Mouse (Mus musculus): Measurements from ENCODE around the gene Glt28d2. TPM values are rescaled to one million over a fixed set of nuclear protein-coding genes. Genes with fewer than 3 reads are reported as not detected.
A peak's percentile ranks its signal among the peaks of the same experiment; 100 is the strongest.
"Not testable (repeated sequence)": the region's sequence is repeated elsewhere in the genome, so short reads cannot be mapped to it uniquely, and the experiment has no call there.

Glt28d2 gene
- 0.09 and 0.12 TPM in 2 replicates for polyA plus RNA-seq (2016; fragmentation: Nextera tagmentation; extraction: Ambion mirVana)

DNA sequence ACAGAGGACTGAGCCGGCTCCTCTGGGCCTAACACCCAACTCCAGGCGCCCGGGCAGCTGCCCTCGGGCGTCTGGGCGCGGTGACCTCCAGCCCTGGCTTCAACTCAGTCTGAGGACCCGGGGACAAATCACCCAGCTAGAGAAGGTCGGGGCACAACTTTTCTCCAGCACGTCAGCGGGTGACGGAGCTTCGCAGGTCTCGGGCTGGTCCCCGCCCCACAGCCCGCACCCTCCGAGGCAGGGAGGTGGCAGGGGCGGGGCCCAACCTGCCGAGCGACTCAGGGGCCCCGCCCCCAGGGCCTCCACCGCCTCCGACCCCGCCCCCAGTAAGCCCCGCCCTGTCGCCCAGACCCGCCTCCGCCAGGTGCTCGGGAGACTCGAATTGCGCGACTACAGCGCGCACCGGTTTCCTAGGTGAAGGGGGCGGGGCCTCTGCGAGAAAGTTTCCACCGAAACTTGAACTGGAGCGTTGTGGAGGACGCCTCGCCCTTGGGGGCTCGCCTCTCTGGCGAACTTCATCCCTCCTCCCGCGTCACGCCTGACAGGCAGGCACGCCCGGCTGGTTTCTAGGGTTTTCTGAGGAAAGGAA lies at the start of gene Glt28d2, which contains the start of gene Gm37240:
TSS of gene Glt28d2 (minus strand) at position 278 of the 589 bp plus-strand sequence.
TSS of gene Gm37240 (minus strand) at position 280 of the 589 bp plus-strand sequence.
- Histone ChIP-seq H3K27ac (replicated peaks) (no peak within 1 kb of the TSS), H3K9ac (replicated peaks) (peak within 1 kb of the TSS; percentile 32; the same call in 1 of the 2 replicates), H3K4me2 (replicated peaks) (peak within 1 kb of the TSS; percentile 98), H3K27me3 (peaks cover 41% of the 10 kb centered on the region), H3K4me1 (peaks cover 18% of the 10 kb centered on the region), H3K4me3 (peak within 1 kb of the TSS; percentile 54), H3K36me3 (no peaks in the 10 kb centered on the region), H3K9me3 (no peaks in the 10 kb centered on the region)
- 1% methylated on average over 40 of the region's 48 CpGs for WGBS
- ATAC-seq (ENCODE audit: low FRiP score, low read depth) = peak; percentile 85

GRCm38 (mm10) chr3:85933586-85933985 lies 46.3 kb upstream of the Glt28d2 start:
- Histone ChIP-seq H3K9me3 (no peaks in the 10 kb centered on the region), H3K4me2 (replicated peaks) (no peak overlapping the region), H3K27me3 (no peaks in the 10 kb centered on the region), H3K4me3 (no peak overlapping the region), H3K27ac (replicated peaks) (no peak overlapping the region), H3K36me3 (no peaks in the 10 kb centered on the region), H3K4me1 (no peaks in the 10 kb centered on the region), H3K9ac (replicated peaks) (no peak overlapping the region)
- ATAC-seq (ENCODE audit: low FRiP score, low read depth) = no peak
- 92% methylated on average over 5 of the region's 5 CpGs for WGBS

- 84% methylated on average over 6 of the region's 6 CpGs for WGBS
- no peak for ATAC-seq (ENCODE audit: low FRiP score, low read depth)
Observed at GRCm38 (mm10) chr3:85931859-85932258, 44.5 kb upstream of the Glt28d2 start.

DNA sequence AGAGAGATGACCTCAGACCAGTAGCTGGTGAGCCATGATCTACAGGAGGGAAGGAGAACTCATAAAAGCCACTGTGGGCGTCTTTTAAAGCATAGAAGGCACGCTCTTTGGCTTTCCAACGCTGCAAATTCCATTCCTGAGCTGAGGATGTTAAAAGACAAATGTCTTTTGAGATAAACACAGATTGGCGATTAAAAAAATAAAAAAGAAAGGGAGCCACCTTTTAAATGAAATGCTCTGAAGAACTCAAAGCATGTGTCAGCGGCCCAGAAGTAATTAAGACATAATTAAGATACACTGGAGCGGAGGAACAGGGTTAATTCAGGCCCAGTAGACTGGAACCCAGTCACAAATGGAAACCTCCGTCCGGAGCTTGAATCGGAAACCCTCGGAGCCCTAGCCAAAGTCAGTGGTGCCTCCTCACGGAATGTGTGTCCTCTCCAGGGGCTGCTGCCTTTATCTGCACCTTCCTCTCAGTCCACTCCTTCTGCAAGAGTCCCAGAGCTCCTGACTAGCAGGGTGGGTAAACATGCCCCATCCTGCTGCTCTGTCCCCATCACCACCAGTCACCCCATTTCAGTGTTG lies 43.4 kb upstream of the Glt28d2 start:
- no peaks in the 10 kb centered on the region for H3K36me3 ChIP-seq
- 39% methylated on average over 11 of the region's 11 CpGs for WGBS
- no peak for ATAC-seq (ENCODE audit: low FRiP score, low read depth)
- no peak overlapping the region for H3K27ac ChIP-seq (replicated peaks)
- H3K4me3 ChIP-seq = no peak overlapping the region
- no peaks in the 10 kb centered on the region for H3K9me3 ChIP-seq
- no peak overlapping the region for H3K4me2 ChIP-seq (replicated peaks)
- no peaks in the 10 kb centered on the region for H3K4me1 ChIP-seq
- no peak overlapping the region for H3K9ac ChIP-seq (replicated peaks)
- H3K27me3 ChIP-seq = no peaks in the 10 kb centered on the region

More at GRCm38 (mm10) chr3:85931859-85932258, 44.5 kb upstream of the Glt28d2 start:
- Histone ChIP-seq H3K9ac (replicated peaks) (no peak overlapping the region), H3K27me3 (no peaks in the 10 kb centered on the region), H3K36me3 (no peaks in the 10 kb centered on the region), H3K4me3 (no peak overlapping the region), H3K4me1 (no peaks in the 10 kb centered on the region), H3K9me3 (no peaks in the 10 kb centered on the region), H3K4me2 (replicated peaks) (no peak overlapping the region), H3K27ac (replicated peaks) (no peak overlapping the region)

GRCm38 (mm10) chr3:85929711-85930110 lies 42.4 kb upstream of the Glt28d2 start:
- ATAC-seq (ENCODE audit: low FRiP score, low read depth) = no peak
- no peaks in the 10 kb centered on the region for H3K36me3 ChIP-seq
- WGBS = 80% methylated on average over 5 of the region's 5 CpGs

DNA sequence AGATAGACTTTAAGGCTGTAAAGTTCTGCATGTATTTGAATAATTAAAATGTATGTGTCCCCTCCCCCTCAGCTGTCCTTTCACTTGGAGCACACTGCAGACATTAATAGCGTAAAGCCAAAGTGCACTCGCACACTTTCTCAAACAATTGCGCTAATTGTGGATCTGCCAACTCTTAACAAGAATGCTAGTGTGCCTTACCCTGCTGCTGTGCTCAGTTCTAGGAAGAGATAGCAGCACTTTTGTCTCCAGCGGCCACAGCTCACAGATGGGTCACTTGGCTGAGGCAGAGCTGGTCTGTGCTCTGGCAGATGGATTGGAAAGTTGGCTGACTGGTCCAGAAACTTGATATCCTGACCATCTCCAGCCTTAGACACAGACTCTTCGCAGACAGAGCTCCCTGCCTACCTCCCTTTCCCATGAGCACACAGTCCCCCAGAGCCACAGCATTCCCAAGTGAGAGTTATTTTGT lies 40.9 kb upstream of the Glt28d2 start:
- H3K4me3 ChIP-seq = no peak overlapping the region
- no peak overlapping the region for H3K27ac ChIP-seq (replicated peaks)
- no peaks in the 10 kb centered on the region for H3K36me3 ChIP-seq
- no peak overlapping the region for H3K9ac ChIP-seq (replicated peaks)
- WGBS = 89% methylated on average over 5 of the region's 5 CpGs
- ATAC-seq (ENCODE audit: low FRiP score, low read depth) = no peak
- no peaks in the 10 kb centered on the region for H3K9me3 ChIP-seq
- no peak overlapping the region for H3K4me2 ChIP-seq (replicated peaks)
- H3K27me3 ChIP-seq = no peaks in the 10 kb centered on the region
- H3K4me1 ChIP-seq = no peaks in the 10 kb centered on the region

More at GRCm38 (mm10) chr3:85929711-85930110, 42.4 kb upstream of the Glt28d2 start:
- H3K27ac ChIP-seq (replicated peaks) = no peak overlapping the region
- no peak overlapping the region for H3K9ac ChIP-seq (replicated peaks)
- no peak overlapping the region for H3K4me3 ChIP-seq
- H3K4me1 ChIP-seq = no peaks in the 10 kb centered on the region
- no peak overlapping the region for H3K4me2 ChIP-seq (replicated peaks)
- no peaks in the 10 kb centered on the region for H3K9me3 ChIP-seq
- no peaks in the 10 kb centered on the region for H3K27me3 ChIP-seq

GRCm38 (mm10) chr3:85927296-85927695 lies 40.0 kb upstream of the Glt28d2 start:
- 77% methylated on average over 9 of the region's 9 CpGs for WGBS
- Histone ChIP-seq H3K4me2 (replicated peaks) (no peak overlapping the region), H3K36me3 (no peaks in the 10 kb centered on the region), H3K27ac (replicated peaks) (no peak overlapping the region), H3K4me1 (no peaks in the 10 kb centered on the region), H3K9ac (replicated peaks) (no peak overlapping the region), H3K4me3 (no peak overlapping the region), H3K9me3 (no peaks in the 10 kb centered on the region), H3K27me3 (no peaks in the 10 kb centered on the region)
- no peak for ATAC-seq (ENCODE audit: low FRiP score, low read depth)

GRCm38 (mm10) chr3:85923954-85924945 lies 36.9 kb upstream of the Glt28d2 start:
- Histone ChIP-seq H3K4me3 (no peak overlapping the region), H3K9me3 (no peaks in the 10 kb centered on the region), H3K27me3 (no peaks in the 10 kb centered on the region), H3K9ac (replicated peaks) (no peak overlapping the region), H3K36me3 (no peaks in the 10 kb centered on the region), H3K27ac (replicated peaks) (no peak overlapping the region), H3K4me2 (replicated peaks) (0 out of 2 replicates have a peak overlapping the region, but pooled peaks have one; percentile 11), H3K4me1 (no peaks in the 10 kb centered on the region)
- no peak for ATAC-seq (ENCODE audit: low FRiP score, low read depth)
- 47% methylated on average over 18 of the region's 18 CpGs for whole genome bisulfite sequencing

DNA sequence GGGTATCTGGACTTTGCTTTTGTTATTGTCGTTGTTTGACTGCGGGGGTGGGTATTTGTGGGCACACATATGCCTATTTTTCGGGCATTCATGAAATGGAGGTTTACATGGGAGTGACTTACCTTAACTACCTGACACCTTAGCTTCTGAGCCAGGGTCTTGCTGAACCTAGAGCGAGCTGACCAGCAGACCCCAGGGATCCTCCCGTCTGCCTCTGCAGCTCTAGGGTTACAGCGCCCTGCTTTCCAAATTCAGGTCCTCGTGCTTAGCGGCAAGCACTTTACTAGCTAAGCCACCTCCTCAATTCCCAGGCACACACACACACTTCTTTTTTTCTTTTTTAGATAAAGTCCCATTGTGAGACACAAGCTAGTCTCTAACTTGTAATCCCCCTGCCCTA lies 36.0 kb upstream of the Glt28d2 start:
- no peaks in the 10 kb centered on the region for H3K36me3 ChIP-seq
- no peaks in the 10 kb centered on the region for H3K4me1 ChIP-seq
- H3K4me2 ChIP-seq (replicated peaks) = no peak overlapping the region
- no peaks in the 10 kb centered on the region for H3K27me3 ChIP-seq
- ATAC-seq (ENCODE audit: low FRiP score, low read depth) = no peak
- H3K27ac ChIP-seq (replicated peaks) = no peak overlapping the region
- no peak overlapping the region for H3K4me3 ChIP-seq
- WGBS = 66% methylated on average over 8 of the region's 8 CpGs
- no peaks in the 10 kb centered on the region for H3K9me3 ChIP-seq
- H3K9ac ChIP-seq (replicated peaks) = no peak overlapping the region

DNA sequence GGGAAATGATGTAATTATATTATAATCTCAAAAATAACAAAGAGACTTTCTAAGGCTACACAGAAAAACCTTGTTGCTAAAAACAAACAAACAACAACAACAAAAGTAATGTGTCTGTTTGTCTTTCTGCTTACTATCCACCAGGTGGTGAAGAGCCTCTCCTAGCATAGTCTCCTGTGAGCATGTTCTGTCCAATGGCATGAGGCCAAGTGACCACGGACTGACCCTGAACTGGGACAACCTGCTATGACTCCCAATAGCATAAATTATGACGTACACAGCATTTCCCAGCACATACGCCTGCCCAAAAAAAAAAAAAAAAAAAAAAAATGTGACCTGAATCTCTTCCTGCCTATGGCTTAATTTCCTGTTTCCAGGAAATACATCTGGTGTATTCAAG lies 35.0 kb upstream of the Glt28d2 start:
- no peak overlapping the region for H3K9ac ChIP-seq (replicated peaks)
- no peaks in the 10 kb centered on the region for H3K27me3 ChIP-seq
- ATAC-seq (ENCODE audit: low FRiP score, low read depth) = no peak
- WGBS = 78% methylated on average over 3 of the region's 3 CpGs
- no peaks in the 10 kb centered on the region for H3K4me1 ChIP-seq
- H3K4me3 ChIP-seq = no peak overlapping the region
- H3K36me3 ChIP-seq = no peaks in the 10 kb centered on the region
- H3K9me3 ChIP-seq = no peaks in the 10 kb centered on the region
- H3K27ac ChIP-seq (replicated peaks) = no peak overlapping the region
- no peak overlapping the region for H3K4me2 ChIP-seq (replicated peaks)

GRCm38 (mm10) chr3:85920671-85921070 lies 33.4 kb upstream of the Glt28d2 start:
- 85% methylated on average over 2 of the region's 2 CpGs for WGBS
- H3K9me3 ChIP-seq; H3K9ac ChIP-seq (replicated peaks); H3K4me2 ChIP-seq (replicated peaks); H3K27ac ChIP-seq (replicated peaks); H3K4me3 ChIP-seq; H3K27me3 ChIP-seq; ATAC-seq (ENCODE audit: low FRiP score, low read depth); H3K4me1 ChIP-seq; H3K36me3 ChIP-seq: not testable (repeated sequence)

- no peak overlapping the region for H3K4me2 ChIP-seq (replicated peaks)
- H3K36me3 ChIP-seq = no peaks in the 10 kb centered on the region
- WGBS = 18% methylated on average over 4 of the region's 4 CpGs
- H3K27me3 ChIP-seq = no peaks in the 10 kb centered on the region
- H3K9me3 ChIP-seq = no peaks in the 10 kb centered on the region
- no peaks in the 10 kb centered on the region for H3K4me1 ChIP-seq
- no peak for ATAC-seq (ENCODE audit: low FRiP score, low read depth)
- H3K9ac ChIP-seq (replicated peaks) = no peak overlapping the region
- no peak overlapping the region for H3K4me3 ChIP-seq
- H3K27ac ChIP-seq (replicated peaks) = no peak overlapping the region
Observed at GRCm38 (mm10) chr3:85917600-85917999, 30.3 kb upstream of the Glt28d2 start.
